Mouse (Mus musculus): ENCODE data around the gene Tmem150c.

The Tmem150c gene

DNA sequence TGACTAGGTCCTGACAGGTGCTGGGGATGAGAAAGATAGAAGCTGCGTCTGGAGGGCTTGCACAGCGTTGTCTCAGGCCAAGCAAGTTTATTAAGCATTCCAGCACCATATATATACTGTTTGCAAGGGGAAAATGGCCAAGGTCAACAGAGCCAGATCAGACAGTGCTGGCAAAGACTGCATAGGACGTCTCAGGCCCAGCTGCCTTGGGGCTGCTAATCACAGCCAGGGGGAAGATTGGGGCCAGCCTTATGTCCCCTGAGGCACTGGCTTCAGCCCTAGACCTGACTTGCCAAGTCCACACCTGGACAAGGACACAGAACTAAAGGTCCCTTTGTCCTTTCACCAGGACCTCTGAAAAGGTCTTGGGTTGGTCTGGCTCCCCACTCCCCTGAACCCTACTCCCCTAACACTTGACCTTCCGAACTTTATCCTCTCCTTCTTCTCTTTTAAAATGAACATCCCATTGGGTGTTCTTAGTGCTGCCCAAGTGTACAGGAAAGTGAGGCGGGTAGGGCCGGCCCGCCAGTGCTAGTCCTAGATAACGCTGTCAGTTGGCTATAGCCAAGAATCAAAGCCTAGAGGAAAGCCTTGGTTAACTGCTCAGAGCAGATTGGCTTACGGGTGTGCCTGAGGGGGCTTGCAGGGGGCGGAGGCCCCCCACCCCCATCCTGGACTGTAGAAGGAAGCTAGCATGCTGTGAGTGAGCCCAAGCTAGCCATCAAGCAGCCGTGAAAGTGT, 104.6 kb downstream of the Tmem150c start:
- no peak for ATAC-seq (ENCODE audit: low TSS enrichment)

DNA sequence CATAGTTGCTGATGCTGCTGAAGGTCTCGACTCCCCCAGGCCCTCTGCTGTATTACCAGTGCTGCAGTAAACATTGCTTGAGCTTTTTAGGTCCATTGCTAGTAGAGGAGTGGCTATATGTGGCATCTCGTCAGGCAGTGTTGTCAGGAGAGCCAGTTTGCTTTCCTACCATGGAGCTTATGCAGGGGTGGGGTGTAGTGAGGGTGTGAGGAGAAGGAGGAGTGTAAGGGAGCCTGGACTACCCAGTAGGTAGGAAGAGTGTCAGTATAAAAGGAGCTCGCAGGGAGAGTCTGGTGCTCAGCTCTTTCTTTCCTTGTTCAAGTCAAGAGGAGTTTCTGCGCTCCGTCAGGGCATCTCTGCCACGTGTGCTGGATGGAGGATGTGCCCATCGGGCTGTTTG, 106.9 kb downstream of the Tmem150c start:
- ATAC-seq (ENCODE audit: low TSS enrichment), result peak; percentile 88

DNA sequence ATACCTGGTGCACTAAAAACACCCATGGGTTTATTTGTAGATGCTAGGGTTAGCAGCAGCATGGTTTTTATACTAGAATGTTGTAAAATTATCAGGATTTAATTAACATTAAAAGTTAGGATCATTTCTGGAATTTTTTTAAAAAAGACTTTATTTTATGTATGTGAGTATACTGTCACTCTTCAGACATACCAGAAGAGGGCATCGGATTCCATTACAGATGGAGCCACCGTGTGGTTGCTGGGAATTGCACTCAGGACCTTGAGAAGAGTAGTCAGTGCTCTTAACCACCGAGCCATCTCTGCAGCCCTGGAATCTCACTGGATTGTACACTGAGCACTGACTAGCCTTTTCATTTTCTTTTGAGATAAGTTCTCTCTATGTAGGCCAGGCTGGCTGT, 109.7 kb downstream of the Tmem150c start:
- no peak for ATAC-seq (ENCODE audit: low TSS enrichment)

DNA sequence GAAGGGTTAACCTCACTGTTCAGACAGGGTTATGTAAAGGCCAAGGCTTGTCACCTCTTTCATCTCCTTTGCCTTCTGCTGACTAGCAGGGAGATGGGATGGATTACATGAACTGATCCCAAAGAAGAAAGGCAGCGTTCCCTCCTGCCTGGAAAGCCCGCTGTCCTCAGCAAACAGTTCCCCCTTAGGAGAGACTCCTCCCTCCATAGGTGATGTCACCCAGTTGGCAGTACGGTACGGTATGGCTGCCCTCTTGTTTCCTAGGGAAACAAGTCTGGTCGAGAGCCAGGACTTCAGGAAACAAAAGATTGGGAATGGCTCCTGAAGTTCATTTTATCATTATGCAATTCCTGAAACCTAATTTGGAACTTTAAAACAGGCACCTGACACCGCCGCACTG, 111.7 kb downstream of the Tmem150c start:
- no peak for ATAC-seq (ENCODE audit: low TSS enrichment)

DNA sequence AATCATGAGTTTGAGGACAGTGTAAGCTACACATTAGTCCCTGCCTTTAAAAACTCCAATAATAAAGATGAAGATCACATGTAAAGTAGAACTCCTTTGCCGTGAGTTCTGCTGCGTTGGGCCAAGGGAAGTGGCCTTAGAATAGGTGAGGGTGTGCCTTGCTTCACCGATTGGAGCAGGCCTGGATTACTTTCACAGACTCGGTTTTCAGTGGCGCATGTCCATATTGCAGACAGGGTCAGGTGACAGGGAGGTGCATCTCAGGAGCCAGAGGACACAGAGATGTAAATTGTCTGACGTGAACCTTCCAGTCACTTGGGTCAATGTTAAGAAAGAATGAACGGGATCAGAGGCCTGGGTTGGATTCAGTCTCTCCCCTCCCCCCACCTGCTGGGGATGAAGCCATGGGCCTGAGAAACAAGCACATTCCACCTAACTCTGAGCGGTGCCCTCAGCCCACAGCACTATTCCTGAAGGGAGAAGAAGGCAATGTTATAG, 112.4 kb downstream of the Tmem150c start:
- ATAC-seq (ENCODE audit: low TSS enrichment), result no peak

DNA sequence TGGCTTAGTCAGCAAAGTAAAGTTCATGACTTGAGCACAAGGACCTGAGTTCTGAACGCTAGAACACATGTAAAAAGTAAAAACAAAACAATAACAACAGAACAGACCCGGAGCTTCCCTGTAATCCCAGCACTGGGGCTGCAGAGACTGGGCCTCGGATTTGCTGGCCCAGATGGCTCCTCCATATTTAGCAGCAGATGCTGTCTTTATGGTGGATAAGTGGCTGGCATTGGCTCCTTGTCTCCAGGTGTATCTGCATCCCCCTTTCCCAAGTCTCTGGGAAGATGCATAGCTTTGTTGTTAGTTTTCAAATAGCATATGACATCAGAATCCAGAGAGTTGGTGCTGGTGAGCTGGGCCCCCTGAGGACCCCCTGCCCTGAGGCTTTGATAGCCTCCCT, 113.5 kb downstream of the Tmem150c start:
- no peak for ATAC-seq (ENCODE audit: low TSS enrichment)

DNA sequence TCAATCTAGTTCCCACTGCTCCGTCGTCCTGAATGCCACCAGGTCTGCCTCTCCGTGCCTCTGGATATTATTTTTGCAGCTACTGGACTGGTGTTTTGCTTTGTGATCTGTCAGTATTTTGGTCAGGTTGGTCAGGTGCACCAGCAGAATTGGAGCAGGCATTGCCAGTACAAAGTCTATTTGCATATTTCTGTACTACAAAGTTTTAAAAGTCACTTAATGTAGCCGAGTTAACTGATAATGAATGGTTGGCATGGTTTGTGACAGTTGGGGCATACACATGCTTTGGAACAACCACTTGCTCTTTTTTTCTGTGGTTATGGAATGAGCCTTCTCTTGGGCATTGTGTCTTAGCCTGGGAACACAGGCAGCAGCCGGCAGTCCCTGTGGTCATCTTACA, 115.0 kb downstream of the Tmem150c start:
- ATAC-seq (ENCODE audit: low TSS enrichment), result no peak

DNA sequence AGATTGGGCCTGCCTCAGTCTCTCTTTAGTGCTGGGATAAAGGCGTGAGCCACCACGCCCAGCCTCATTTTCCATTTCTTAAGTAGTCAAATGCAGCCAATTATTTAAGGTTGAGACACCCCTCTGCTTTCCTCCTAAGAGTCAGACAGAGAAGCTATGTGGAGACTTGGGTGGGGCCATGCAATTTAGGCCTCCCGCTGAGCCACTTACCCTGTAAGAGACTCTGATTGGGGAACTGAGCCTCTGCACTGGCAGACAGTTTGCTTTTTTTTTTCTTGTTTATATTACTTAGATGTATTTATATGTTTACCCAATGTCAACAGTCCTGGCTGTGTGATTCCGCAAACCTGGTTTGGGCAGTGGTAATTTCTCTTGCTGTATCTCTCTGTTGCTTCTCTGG, 115.6 kb downstream of the Tmem150c start:
- no peak for ATAC-seq (ENCODE audit: low TSS enrichment)

DNA sequence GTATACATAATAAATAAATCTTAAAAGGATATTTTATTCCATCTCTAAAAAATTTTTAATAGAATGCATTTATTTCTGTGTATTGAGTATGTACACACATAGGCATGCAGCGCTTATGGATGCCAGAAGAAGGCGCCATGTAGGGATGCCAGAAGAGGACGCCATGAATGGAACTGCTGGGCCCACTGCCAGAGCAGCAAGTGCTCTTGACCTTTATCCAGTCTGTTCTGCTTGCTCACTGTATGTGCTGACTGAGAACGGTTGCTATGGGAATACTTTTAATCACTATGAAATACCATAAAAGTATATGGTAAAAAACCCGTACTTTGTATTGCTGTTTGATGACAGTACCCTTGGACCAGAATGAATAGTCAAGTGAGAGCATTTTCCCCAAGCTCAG, 116.2 kb downstream of the Tmem150c start:
- no peak for ATAC-seq (ENCODE audit: low TSS enrichment)

DNA sequence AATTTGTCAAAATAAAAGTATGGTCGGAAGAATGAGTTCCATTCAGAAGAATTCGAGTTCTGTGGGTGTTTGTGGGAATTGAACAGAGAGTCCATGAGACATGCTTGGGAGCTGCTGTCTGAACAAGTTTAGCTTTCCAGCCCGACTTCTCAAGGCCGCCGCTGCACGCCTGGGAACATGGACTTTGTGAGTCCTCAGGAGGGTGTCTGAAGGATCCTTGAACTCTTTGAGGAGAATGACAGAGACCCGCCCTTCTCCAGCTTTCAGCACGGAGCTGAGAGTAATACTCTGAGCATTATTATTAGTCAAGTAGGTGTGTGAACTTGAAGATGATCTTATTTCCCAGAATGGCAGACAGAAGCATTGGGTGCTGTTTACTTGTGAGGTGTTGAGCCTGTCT, 117.1 kb downstream of the Tmem150c start:
- no peak for ATAC-seq (ENCODE audit: low TSS enrichment)

DNA sequence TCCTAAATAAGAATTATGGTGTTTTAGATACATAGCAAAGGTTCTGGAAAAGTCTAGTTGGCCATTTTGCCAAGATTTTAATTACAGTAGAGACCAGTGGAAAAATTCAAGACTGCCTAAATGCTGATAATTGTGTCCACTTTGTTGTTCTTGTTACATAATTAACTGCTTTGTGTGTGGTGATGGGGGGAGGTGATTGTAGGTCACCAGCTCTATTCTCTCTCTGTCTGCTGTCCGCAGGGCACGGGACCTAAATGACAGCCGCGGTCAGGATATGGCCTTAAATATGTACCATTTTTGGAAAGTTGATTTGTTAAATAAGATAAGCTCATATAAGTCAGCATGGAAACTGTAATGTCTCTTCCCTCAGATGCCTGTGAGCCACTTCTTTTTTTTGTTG, 118.3 kb downstream of the Tmem150c start:
- ATAC-seq (ENCODE audit: low TSS enrichment), result no peak

DNA sequence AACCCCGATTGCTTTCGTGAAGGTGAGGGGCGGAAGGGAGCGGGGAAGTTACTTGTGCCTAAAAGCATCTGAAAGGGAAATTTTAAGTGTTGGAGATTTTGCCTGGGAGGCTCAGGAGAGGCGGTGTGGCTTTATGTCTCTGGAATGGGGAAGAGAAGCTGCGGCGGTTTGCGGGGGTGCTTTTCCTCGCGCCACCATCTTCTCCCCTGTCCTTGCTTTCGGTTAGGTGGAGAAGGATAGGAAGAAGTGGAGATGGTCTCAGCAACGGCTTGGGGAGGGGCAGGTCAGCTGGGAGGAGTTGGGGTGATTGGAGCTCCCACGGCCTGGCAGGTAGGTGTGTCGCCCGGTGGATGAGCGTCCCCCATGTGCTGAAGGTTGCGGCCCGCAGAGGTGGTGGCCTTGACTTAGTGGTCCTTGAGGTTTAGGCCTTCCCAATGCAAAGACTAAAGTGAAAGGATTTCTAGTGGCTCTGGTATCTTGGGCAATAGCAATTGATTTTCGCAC, 119.3 kb downstream of the Tmem150c start:
- peak; percentile 13; the same call in 1 of the 2 replicates for ATAC-seq (ENCODE audit: low TSS enrichment)

DNA sequence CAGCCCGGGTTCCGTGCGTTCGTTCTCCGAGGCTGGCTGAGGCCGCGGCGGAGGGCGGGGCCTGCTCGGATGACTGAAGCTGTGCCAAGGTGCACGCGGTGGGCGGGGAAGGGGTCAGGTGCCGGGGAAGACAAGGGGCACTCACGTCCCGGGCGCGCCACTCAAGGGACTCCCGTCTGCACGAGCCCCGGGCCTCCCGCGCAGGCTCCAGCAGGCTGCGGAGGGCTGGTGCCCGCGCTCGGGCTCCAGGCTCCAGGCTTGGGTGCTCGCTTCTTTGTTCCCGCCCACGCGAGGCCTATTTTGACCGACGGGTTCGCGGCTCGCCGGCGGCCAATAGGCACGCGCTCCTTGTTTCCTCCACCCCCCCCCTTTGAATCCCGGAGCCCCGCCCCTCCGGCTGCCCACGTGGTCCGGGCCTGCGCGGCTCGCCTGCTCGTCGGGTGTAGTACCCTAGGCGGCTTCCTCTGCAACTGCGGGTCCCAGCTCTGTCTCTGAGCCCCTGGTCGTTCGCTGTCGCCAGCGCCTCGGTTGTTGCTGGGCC, 119.9 kb downstream of the Tmem150c start, which contains the start of the genes Hnrnpdl and Enoph1:
TSS of gene Hnrnpdl (minus strand) at position 63 of the 541 bp plus-strand sequence.
TSS of gene Enoph1 (plus strand) at position 384 of the 541 bp plus-strand sequence.
- peak; percentile 57 for ATAC-seq (ENCODE audit: low TSS enrichment)

DNA sequence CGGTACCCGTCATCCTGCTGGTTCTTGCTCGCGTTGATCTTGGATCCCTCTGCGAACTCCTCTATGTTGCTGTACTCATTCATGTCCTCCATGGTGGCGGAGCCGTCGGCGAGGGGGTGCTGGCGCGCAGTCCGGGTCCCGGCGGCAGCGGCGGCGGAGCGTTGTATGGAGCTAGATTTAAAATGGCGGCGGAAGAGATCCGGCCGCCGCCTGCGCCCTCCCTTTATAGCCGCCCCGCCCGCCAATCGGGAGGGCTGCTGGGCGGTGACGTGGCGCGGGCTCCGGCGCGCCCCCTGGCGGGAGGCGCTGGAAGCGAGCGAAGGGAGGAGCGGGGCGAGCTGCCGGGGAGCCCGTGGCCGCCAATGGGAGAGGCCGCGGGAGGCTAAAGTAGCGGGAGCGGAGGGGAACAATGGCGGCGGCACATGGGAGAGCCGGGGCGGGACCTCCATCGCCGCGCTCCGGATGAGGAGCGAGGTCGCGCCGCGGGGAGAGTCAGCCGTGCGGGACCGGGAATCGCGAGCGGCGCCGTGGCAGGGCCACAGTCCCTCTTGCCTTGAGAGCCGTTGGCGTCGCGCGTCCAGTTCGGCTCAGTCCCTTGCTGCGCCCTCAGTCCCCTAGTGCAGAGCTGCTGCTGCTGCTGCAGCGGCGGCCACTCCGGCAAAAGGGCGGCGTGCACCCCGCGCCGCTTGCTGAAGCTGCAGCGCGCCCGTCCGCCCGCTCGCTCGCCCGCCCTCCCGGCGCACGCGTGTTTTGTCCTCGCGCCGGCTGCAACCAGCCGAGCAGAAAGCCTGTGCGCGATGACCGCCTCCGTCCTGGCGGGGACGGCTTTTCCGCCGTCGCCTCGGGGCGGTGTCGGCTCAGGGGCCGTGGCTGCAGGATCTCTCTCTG, 120.7 kb downstream of the Tmem150c start:
- ATAC-seq (ENCODE audit: low TSS enrichment), result peak; percentile 56

DNA sequence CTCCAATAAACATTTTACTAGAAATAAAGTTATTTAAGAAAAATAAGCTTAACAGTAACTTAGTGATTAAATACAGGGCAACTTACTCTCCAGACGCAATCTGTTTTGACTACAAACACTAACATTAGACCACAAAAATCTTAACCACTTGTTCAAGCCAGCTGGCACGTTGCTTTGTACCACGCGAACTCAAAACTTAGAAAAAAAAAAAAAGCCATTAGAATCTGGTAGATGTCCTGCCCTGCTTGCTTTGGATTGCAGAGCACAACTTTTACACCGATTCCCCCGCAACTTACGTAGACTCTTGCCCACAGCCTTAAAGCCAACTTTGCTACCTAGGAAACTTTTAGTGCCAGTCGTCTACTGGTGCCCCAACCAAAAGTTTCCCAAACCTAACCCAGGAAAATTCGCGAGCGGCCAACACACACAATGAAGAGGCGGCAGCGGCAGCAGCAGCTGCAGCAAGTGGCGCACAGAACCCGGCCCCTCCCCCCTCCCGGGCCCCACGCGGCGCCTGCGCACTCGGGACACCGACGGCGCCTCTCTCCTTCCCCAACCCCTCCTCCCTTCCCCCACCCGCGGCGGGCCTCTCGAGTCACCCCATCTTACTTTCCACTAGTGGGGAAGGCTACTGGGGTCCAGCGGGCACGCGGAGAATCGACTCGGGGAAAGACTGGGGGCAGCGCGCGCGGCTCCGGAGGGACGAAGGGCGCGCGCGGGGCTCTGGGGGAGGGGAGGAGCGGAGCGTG, 121.5 kb downstream of the Tmem150c start:
- peak; percentile 35 for ATAC-seq (ENCODE audit: low TSS enrichment)

DNA sequence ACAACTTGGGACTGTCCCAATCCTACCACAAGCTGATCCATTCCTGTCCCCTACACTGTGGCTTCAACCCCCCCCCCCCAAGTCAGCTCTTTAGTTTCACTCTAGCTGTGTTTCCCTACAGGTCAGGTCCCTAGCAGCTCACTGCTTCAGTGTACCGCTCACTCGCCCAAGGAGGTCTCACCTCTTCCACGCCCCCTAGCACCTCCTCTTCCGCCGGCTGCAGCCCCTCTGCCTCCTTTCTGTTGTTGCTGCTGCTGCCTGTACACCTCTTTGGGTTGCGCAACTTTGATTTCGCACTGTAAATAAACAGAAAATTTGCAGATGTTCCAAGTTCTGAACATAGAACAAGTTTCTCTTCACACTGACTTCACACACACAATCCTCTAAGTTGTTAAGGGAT, 122.9 kb downstream of the Tmem150c start:
- ATAC-seq (ENCODE audit: low TSS enrichment), result no peak

DNA sequence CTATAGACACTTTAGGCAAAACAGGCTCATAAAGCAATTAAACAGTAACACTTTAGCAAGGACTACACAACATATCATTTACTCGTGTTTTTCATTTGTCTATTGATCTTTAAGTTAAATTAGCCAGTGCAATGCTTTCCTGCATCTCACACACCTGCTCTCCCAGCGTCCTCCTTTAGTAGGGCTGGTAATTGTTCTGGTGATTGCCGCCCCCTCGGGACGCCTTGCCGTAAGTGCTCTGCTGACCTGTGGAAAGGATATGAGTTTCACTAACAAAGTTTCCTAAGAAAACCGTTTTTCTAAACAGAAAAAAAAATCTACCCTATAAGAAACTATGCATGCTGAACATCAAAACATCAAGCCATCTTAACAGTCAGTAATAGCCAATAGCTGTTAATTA, 123.7 kb downstream of the Tmem150c start:
- no peak for ATAC-seq (ENCODE audit: low TSS enrichment)

DNA sequence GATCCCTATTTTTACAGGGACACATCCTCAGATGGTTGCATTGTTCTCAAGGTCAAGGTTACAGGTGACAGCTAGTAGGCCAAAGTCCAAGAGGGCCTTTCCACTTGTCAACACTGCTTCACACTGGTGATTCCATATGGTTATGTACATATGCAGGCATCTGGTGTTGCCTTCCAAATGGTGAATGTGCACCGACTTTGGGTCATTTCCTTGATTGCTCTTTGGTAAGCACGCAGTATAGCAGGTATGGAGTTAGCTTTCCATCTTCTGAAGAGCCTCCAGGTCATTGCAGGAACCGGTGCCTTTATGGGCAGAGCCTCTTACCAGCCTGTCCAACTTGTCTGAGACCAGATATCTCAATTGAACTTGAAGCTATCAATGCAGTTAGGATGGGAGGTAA, 127.0 kb downstream of the Tmem150c start:
- no peak for ATAC-seq (ENCODE audit: low TSS enrichment)

DNA sequence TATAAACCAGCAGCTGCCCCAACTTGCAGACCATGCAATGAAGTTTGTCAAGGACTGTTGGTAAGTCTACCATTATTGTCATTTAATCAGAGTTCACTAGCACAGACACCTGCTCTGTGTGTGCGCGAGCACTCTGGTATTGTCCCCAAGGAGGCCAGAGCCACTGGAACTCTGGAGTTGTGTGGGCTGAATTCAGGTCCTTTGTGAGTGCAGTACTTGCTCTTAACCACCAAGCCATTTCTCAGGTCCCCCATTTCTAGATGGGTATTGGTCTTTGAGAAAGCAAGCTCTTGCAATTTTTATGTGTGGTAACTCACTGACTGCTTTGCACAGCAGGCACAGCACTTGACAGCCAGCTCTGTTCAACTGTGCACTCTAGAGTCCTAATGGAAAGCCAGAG, 127.5 kb downstream of the Tmem150c start:
- ATAC-seq (ENCODE audit: low TSS enrichment), result no peak

DNA sequence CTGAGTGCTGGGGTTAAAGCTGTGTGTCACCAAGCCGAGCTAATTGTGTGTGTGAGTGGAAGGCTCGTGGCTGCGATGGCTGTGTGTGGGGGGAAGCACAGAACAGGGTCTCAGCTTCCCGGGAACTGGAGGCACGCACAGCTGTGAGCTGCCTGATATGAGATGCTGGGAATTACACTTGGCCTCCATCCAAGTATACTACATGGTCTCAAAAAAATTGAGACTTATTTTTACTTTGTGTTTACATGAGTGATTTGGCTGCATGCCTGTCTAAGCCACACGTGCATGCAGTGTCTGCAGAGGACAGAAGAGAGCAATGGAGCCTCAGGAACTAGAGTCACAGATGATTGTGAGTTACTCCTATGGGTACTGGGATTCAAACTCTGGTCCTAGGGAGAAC, 129.5 kb downstream of the Tmem150c start:
- peak; percentile 60 for ATAC-seq (ENCODE audit: low TSS enrichment)

Measured in frontal cortex, adult (tissue).